Mouse (Mus musculus): ENCODE measurements around the gene Fbxo48. TPM values are rescaled to one million over a fixed set of nuclear protein-coding genes. Genes with fewer than 3 reads are reported as not detected.

Gene Fbxo48
- polyA plus RNA-seq, 1 experiment from 2014 or later, result 2.3 TPM

DNA sequence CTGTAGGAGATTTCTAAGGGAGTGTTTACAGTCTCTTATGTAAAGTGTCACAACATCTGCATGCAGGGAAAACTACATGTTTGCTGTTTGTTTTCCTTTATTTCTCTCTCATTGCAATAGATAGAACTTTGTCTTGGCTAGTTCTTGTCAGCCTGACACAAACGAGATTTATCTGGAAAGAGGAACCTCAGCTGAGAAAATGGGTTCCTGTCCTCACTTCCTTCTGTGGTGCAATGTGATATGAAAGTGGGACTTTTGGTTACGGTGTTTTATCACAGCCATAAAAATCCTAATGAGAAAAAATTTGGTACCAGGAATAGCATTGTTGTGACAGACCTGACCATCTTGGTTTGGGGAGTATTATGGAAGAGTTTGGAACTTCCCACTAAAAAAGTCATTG is 18.5 kb downstream of the Fbxo48 start:
- no peak for DNase-seq (ENCODE audit: low spot score)

DNA sequence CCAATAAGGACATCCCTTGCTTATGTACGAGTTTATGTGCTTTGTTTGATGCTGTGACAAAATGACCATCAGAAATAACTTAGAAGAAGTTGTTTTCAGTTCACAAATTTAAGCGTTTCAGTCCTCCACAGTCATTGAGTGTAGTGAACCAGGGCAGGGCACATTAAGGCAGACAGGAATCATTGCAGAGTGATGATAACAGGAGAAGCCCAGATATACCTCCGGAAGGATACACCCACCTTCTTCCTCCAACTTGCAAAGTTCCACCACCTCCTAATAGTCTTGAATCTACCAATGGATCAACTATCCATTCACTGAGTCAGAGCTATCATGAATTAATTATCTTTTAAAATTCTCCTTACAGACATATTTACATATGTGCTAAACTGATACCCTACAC is 20.9 kb downstream of the Fbxo48 start:
- DNase-seq (ENCODE audit: low spot score), result no peak

DNA sequence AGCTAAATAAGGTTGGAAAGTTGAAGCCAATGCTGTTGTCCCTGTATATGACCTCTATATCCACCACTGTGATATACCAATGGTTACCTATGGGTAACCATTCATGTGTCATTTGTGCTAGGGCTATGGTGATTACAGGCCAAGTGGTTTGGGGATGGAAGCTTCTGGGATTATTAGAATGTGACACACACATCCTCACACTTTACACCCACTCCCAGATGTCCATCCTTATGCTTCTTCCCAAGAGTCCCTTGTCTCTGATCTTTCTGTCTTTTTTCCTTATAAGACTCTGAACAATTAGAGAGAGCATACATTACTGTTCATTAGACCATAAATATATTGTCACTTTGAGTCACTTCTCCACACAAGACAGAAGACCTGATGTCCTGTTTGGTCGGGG is 21.9 kb downstream of the Fbxo48 start:
- no peak for DNase-seq (ENCODE audit: low spot score)

DNA sequence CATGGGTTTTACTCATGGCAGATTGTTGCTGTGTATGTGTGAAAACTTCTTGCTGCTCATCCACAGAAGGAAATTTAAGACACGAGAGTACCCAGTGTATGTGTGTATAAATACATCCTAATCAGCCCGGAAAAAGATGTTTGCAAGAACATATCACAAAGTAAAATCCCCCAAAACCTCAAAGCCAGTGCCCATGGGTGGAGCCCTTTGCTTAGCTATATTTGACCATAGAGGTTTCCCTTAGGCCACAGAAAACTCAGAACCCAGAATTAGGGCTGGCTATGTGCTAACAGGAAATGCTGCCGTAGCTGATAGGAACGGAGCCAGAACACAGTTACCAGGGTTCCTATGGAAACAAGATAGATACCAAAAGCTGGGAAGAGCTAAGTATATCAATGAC is 25.8 kb downstream of the Fbxo48 start:
- DNase-seq (ENCODE audit: low spot score), result no peak

DNA sequence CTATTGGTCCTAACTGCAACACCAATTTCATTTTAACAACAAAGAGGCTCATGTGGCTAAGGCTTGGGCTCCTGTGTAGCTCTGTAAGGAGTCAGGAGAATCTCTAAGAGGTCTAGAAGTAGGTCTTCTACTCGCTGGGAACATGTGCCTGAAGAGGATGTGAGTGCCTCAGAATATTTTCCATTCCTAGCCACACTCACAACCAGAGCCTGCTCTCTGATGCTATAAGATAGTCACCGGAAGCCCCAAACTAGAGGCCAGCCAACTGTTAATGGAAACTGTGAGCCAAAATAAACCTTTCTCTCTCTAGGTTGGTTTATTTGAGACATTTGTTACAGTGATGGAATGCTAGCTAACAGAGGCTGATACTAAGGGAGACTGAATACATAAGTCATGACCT is 26.4 kb downstream of the Fbxo48 start:
- no peak for DNase-seq (ENCODE audit: low spot score)

DNA sequence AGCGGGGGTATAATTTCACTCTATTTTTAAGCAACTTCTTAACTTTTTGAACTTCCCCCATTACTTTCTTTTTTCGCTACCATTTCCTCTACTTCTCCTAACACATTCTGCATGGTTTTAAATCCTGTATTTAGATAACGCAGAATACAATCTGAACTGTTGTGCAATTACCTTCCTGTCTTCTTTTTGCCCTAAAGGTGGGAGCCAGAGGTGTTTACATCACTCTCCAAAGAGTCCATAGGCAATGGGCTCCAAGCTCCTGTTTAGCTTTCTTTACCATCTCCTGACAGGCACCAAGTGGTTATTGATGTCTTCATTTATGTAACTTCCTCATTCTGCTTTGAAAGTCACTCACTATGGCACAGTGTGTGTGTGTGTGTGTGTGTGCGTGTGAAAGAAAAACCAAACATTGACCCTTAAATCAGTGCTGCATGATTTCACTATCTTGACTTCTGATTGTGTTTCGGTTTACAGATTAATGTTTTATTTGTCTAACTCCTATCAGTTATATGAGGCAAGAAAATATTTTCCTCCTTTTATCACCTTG is 27.1 kb downstream of the Fbxo48 start:
- no peak for DNase-seq (ENCODE audit: low spot score)

DNA sequence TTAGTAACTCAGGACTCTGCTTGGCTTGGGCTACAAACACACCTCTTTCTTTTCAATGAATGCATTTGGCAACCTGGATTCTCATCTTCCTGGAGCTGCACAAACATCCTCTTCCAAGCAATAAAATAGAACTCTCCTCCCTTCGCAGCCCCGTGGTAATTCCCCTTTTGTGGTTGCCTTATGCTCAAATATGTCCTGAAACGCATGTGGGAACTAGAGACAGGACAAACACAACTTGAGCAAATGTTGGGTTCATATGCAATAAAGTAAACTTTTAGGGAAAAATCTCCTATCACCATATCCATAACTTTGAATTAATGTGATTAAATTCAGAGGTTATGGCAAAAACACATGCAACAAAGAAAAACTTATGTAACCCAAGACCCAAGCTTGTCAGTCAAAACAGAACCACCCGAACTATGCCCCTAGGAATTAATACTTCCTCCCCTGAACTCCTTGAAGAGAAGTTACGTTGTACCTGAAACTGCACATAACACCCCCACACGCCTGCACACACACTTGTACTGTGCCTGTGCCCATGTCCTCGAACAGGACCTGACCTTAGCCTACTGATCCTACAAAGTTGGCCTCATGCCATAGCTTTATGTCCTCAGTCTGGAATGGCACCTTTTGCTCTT is 35.5 kb downstream of the Fbxo48 start:
- no peak for DNase-seq (ENCODE audit: low spot score)

DNA sequence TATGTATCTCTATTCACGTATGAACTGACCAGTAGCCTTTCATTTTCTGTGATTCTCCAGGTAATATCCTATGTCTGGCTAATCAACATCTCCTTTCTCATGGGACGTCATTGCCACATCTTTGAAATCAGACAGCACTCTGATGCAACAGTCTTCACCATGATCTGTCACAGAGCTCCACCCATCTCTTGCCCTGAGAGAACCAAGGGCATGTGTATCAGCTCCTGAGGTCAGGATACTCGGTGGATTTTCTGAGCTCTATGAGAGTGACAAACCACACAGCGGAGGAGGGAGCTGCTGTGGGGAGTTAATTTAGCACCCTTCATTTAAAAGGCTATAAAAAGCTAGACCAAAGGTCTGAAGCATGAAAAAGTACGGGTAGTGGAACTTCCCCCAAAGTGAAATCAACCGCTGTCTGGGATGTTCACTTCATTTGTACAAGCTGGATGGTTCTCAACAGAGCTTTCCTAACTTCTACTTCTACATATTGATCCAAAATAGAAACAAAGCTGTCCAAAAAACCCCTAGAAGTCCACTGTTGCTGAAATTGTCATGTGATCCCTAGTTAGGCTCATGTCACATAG is 36.7 kb downstream of the Fbxo48 start:
- no peak for DNase-seq (ENCODE audit: low spot score)

DNA sequence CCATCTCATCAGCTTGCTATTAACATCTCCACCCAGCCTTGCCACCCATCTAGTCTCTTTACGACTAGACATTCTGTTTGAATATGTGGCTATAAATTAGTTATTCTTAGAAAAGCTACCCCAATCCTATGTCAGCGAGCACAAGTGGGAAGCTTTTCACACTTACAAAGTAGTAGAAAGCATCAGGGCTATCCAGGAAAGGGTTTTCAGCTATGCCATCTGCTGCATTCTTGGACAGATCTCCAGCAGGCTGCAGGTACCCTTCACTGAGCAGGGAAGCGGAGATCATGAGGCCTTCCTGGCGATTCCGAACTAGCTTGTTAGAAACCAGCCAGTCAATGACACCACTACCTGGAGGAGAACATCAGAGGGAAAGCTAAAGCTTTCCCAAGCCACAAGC is 38.7 kb downstream of the Fbxo48 start:
- no peak for DNase-seq (ENCODE audit: low spot score)

DNA sequence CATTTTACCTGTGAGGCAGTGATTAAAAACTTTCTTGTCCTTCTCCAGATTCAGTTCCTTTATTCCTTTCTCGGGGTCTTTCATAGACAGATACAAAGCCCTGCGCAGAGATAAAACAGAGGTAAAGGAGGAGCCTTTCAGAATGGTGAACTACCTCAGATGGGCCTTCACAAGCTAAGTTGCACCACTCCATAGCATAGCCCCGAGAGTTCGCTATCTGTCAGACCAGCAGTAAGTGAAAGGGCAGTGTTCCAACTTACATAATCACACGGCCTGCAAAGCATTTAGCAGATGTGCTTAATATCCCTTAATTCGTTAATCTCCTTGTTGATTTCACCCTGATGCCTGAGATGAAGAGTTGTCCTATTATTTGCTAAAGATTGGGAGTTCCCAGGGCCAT is 41.7 kb downstream of the Fbxo48 start:
- DNase-seq (ENCODE audit: low spot score), result no peak

DNA sequence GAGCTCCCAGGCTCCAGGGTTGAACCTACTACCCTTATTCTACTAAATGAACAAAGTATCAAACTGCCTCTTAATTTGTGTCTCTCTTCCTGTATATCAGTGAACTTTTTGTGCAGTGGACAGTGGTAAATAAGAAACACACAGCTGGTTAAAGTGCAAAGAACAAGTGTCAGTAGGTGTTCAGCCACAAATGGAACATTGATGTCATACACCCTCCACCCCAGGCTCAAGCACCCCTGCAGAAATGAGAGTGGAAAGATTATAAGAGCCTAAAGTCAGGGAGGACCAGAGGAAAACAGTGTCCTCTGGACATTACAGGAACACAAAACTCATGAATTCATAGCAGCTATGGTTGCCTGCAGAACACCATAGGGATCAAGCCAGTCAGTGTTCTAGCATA is 45.6 kb downstream of the Fbxo48 start:
- no peak for DNase-seq (ENCODE audit: low spot score)

DNA sequence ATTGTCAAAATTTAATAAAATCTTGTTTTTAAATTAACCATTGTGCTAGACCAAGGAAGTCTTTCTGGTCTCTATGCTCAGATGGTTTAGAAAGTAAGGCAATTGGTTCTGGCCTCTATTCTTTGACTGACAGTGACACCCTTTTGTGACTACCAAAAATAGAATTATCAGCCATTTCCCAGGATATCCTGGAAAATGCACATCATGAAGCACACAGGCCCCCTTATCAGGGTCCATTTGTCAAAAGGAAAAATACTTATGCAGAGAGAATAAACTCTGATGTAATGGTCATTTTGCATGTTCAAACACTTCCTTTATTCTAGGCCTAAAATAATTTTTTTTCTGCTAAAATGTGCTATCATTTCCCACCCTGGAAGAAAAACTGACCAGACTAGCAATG is 46.3 kb downstream of the Fbxo48 start:
- no peak for DNase-seq (ENCODE audit: low spot score)

DNA sequence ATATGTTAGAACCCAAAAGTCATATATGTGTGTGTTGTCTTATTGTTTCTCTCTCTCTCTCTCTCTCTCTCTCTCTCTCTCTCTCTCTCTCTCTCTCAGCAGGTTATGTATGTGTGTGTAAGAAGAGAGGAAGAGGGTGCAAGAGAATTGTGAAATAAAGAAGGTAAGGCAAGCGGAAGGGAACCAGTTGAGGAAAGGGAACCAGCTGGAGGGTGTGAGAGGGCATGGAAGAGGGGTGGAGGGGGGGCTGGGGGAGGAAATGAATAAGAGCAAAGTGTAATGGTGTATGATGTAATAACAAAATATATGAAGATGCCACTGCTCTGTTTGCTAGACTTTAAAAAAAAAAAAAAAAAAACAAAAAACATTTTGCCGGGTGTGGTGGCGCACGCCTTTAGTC is 48.2 kb downstream of the Fbxo48 start:
- no peak for DNase-seq (ENCODE audit: low spot score)

DNA sequence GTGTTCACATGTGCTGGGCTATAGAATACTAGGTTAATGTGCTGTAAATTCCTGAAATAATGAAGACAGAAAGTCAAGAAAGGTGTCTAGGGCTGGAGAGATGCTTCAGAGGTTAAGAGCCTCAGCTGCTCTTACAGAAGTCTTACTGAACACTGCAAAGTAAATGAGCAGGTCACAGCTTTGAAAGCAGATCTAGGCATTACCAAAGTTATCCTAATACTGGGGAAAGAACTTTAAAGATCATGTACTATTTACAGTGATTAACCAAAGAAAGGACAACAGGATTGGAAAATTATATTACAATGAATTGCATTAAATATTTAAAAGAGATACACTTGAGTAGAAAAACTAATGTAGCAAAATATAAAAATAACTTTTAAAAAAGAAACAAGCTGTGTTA is 48.8 kb downstream of the Fbxo48 start:
- no peak for DNase-seq (ENCODE audit: low spot score)

DNA sequence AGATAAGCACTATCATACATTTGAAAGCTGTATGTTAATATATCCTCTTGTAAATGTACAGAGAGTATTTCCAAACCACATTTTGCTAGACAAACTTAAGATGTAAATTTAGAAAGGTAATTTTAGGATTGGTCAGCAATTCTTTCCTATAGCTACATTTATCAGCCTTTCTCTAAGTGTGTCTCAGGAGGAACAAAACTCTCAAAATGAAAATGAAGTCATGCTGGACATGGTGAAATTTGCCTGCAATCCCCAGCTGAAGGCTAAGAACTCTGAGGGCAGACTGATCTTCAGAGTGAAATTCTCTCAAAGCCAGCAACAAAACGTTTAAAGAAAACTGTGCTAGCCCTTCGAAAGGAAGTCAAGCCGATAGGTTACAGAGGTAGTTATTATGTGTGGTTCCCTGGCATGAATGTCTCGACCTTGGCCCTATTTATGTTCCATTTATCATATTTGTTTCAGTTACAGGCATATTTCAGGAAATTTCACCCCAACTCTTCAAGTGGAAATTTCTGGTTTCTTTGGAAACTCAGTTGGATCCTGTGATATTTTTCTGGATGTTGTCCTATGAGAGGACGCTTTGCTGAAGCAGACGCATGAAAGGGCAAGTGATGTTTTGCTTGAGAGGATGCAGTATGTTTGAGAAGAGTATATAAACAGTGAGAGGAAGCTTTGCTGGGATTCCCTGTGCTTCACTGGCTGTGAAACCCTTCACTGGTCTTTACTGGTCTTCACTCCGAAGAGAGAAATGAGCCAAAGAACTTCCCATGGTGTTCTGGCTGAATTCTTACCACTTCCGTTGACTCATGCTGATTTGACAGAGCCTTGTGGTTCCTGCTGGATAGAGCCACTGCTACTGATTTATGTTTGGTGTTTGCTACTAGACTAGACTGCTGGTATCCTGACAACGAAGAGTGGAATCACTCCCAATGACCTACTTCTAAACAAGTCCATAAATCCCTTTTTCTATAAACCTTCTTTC is 49.5 kb downstream of the Fbxo48 start:
- DNase-seq (ENCODE audit: low spot score), result no peak

DNA sequence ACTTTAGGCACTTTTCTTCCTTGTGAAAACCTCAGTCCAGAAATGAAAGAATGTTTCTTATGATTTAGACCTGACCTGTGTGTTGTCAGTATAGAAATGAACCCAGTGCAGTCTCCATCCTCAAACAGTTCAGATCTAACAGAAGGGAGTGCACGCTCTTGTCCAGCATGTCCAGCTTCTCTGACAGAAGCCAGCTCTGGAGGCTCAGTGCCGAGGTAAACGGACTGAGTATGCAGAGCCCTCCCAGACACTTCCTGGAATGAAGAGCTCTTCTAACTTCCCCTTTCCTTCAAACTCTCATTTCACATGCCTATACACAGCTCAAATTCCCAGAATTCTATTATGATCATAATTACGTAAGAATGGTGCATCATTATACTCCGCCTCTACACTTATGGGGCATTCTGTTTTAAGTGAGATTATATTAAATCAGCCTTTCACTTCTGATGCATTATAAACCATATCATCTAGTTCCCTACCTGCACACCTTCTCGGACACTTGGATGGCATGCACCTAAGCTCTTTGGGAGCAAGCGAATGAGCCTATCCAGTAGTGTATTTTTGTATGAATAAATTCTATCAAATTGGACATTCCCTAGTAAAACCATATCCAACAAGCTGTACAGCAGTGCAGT is 51.7 kb downstream of the Fbxo48 start:
- DNase-seq (ENCODE audit: low spot score), result no peak

DNA sequence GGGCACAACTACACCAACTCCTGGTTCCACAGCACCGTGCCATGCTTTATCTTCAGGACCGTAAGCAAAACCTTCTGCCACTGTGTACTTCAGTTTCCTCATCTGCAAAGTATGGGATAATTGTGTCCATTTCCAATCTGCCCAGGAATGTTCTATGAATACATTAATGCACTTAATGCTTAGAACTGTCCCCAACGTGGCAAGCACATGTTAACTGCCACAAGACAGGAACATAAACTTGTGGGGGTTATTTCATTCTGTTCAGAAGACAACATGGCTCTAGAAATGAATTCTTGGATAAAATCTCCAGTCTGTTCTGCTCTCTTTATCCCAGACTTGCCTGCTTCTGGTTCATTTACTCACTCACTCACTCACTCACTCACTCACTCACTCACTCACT is 52.6 kb downstream of the Fbxo48 start:
- DNase-seq (ENCODE audit: low spot score), result no peak

All from thymus, postnatal 0 days (tissue).